Mouse (Mus musculus) forebrain, embryonic 13.5 days (tissue): ENCODE results near the gene Ypel4. TPM values are rescaled to one million over a fixed set of nuclear protein-coding genes. Genes with fewer than 3 reads are reported as not detected.

ENCODE experiments used
- ATAC-seq: fragments of 200-750 bp; cut with Nextera tagmentation; 2 replicates; pipeline ENCODE4 v1.8.0; 2017
- H3K27ac ChIP-seq: fragments of 300-500 bp; sonication (generic); 2 replicates; pipeline ENCODE4 v1.5.1; 2015; ENCODE audit warnings: inconsistent platforms, mild to moderate bottlenecking, moderate library complexity
- H3K27me3 ChIP-seq: fragments of 300-500 bp; sonication (generic); 2 replicates; pipeline ENCODE4 v1.6.1; 2015; ENCODE audit warnings: mild to moderate bottlenecking, inconsistent platforms
- H3K36me3 ChIP-seq: fragments of 300-500 bp; sonication (generic); 2 replicates; pipeline ENCODE4 v1.6.1; 2015; ENCODE audit warnings: mild to moderate bottlenecking, inconsistent platforms; ENCODE audit not compliant: poor library complexity, severe bottlenecking
- H3K4me1 ChIP-seq: fragments of 300-500 bp; sonication (generic); 2 replicates; pipeline ENCODE4 v1.6.1; 2015; ENCODE audit warnings: inconsistent platforms
- H3K4me2 ChIP-seq: fragments of 300-500 bp; sonication (generic); 2 replicates; pipeline ENCODE4 v1.6.1; 2015; ENCODE audit warnings: inconsistent platforms, mild to moderate bottlenecking, moderate library complexity
- H3K4me3 ChIP-seq: fragments of 300-500 bp; sonication (generic); 2 replicates; pipeline ENCODE4 v1.5.1; 2015; ENCODE audit warnings: mild to moderate bottlenecking, inconsistent platforms
- H3K9ac ChIP-seq: fragments of 300-500 bp; sonication (generic); 2 replicates; pipeline ENCODE4 v1.6.1; 2015; ENCODE audit warnings: mild to moderate bottlenecking, inconsistent platforms
- H3K9me3 ChIP-seq: fragments of 300-500 bp; sonication (generic); replicated peaks from 2 replicates; pipeline ENCODE4 v1.6.1; 2016; ENCODE audit warnings: inconsistent platforms
- WGBS: fragments of 180-500 bp; shearing (Covaris S2); methylation state at CpG from one replicate; pipeline ENCODE4 v1.1.7; 2015; 5-methylcytosine and 5-hydroxymethylcytosine counted together
- microRNA counts: library from miRNA; unstranded; fragments of <30 nt; microRNA quantifications from one replicate; lab custom pipeline; 2016
- microRNA-seq: library from miRNA; unstranded; fragments of <30 nt; microRNA quantifications from one replicate; pipeline ENCODE4, GENCODE M21; 2016
- polyA plus RNA-seq: library from polyadenylated mRNA; unstranded; fragments of >200 nt; fragmentation: Nextera tagmentation; extraction: Ambion mirVana; gene quantifications from 2 replicates; pipeline ENCODE4 v1.2.1, GENCODE M21; 2015

Gene Ypel4
- polyA plus RNA-seq, 1 experiment from 2014 or later, result 18.2 TPM

- Histone ChIP-seq H3K9me3 (no peaks in the 10 kb centered on the region), H3K4me1 (peaks cover 14% of the 10 kb centered on the region), H3K4me3 (no peak overlapping the region), H3K4me2 (no peak overlapping the region), H3K27me3 (no peaks in the 10 kb centered on the region), H3K9ac (no peak overlapping the region), H3K36me3 (no peaks in the 10 kb centered on the region), H3K27ac (no peak overlapping the region)
- ATAC-seq, result no peak
- WGBS, result 87% methylated on average over 4 of the region's 4 CpGs
Measured at GRCm38 (mm10) chr2:84772454-84772853, 38.6 kb downstream of the Ypel4 start.

GRCm38 (mm10) chr2:84773195-84773594 is 39.3 kb downstream of the Ypel4 start:
- Histone ChIP-seq H3K9me3 (no peaks in the 10 kb centered on the region), H3K36me3 (no peaks in the 10 kb centered on the region), H3K9ac (no peak overlapping the region), H3K4me2 (no peak overlapping the region), H3K4me1 (peaks cover 14% of the 10 kb centered on the region), H3K27ac (no peak overlapping the region), H3K4me3 (no peak overlapping the region), H3K27me3 (no peaks in the 10 kb centered on the region)
- ATAC-seq, result no peak
- WGBS, result 81% methylated on average over 5 of the region's 5 CpGs

GRCm38 (mm10) chr2:84774751-84775150 is 40.9 kb downstream of the Ypel4 start:
- Histone ChIP-seq H3K27ac (peak overlapping the region; percentile 75; the same call in 1 of the 2 replicates), H3K36me3 (no peaks in the 10 kb centered on the region), H3K9me3 (no peaks in the 10 kb centered on the region), H3K4me2 (peak overlapping the region; percentile 59), H3K27me3 (no peaks in the 10 kb centered on the region), H3K4me3 (peak overlapping the region; percentile 35), H3K4me1 (peaks cover 14% of the 10 kb centered on the region), H3K9ac (peak overlapping the region; percentile 54)
- peak; percentile 94 for ATAC-seq
- 1% methylated on average over 14 of the region's 15 CpGs for WGBS

GRCm38 (mm10) chr2:84775241-84775640 is 41.4 kb downstream of the Ypel4 start, which contains the start of gene Serping1:
Gene Serping1 (minus strand): TSS chr2:84775444.
- Histone ChIP-seq H3K4me2 (peak within 1 kb of the TSS; percentile 59), H3K36me3 (no peaks in the 10 kb centered on the region), H3K4me3 (peak within 1 kb of the TSS; percentile 35), H3K27me3 (no peaks in the 10 kb centered on the region), H3K4me1 (peaks cover 14% of the 10 kb centered on the region), H3K9ac (peak within 1 kb of the TSS; percentile 54), H3K27ac (peak within 1 kb of the TSS; percentile 75), H3K9me3 (no peaks in the 10 kb centered on the region)
- WGBS, result 64% methylated on average over 9 of the region's 9 CpGs
- peak; percentile 50; the same call in 1 of the 2 replicates for ATAC-seq

GRCm38 (mm10) chr2:84775665-84776064 is 41.8 kb downstream of the Ypel4 start:
- Histone ChIP-seq H3K4me3 (no peak overlapping the region), H3K9ac (no peak overlapping the region), H3K4me2 (no peak overlapping the region), H3K9me3 (no peaks in the 10 kb centered on the region), H3K4me1 (peaks cover 14% of the 10 kb centered on the region), H3K27ac (peak overlapping the region; percentile 75; the same call in 1 of the 2 replicates), H3K36me3 (no peaks in the 10 kb centered on the region), H3K27me3 (no peaks in the 10 kb centered on the region)
- WGBS, result 75% methylated on average over 6 of the region's 6 CpGs
- ATAC-seq, result no peak

- no peaks in the 10 kb centered on the region for H3K9me3 ChIP-seq
- H3K4me1 ChIP-seq, result peaks cover 14% of the 10 kb centered on the region
- WGBS, result 60% methylated on average over 3 of the region's 3 CpGs
- no peak overlapping the region for H3K4me2 ChIP-seq
- H3K27me3 ChIP-seq, result no peaks in the 10 kb centered on the region
- no peak overlapping the region for H3K4me3 ChIP-seq
- no peak for ATAC-seq
- no peaks in the 10 kb centered on the region for H3K36me3 ChIP-seq
- no peak overlapping the region for H3K9ac ChIP-seq
- H3K27ac ChIP-seq, result no peak overlapping the region
Measured at GRCm38 (mm10) chr2:84777706-84778105, 43.8 kb downstream of the Ypel4 start.

GRCm38 (mm10) chr2:84779210-84779609 is 45.4 kb downstream of the Ypel4 start:
- ATAC-seq, result no peak
- Histone ChIP-seq H3K27me3 (no peaks in the 10 kb centered on the region), H3K4me2 (no peak overlapping the region), H3K27ac (no peak overlapping the region), H3K9ac (no peak overlapping the region), H3K4me1 (peaks cover 11% of the 10 kb centered on the region), H3K36me3 (no peaks in the 10 kb centered on the region), H3K9me3 (no peaks in the 10 kb centered on the region), H3K4me3 (no peak overlapping the region)
- WGBS, result 57% methylated on average over 6 of the region's 6 CpGs

GRCm38 (mm10) chr2:84783315-84783714 is 49.5 kb downstream of the Ypel4 start:
- no peaks in the 10 kb centered on the region for H3K27me3 ChIP-seq
- no peak overlapping the region for H3K4me2 ChIP-seq
- no peak overlapping the region for H3K4me3 ChIP-seq
- H3K9ac ChIP-seq, result no peak overlapping the region
- H3K27ac ChIP-seq, result no peak overlapping the region
- H3K36me3 ChIP-seq, result no peaks in the 10 kb centered on the region
- no peak for ATAC-seq
- no peaks in the 10 kb centered on the region for H3K4me1 ChIP-seq
- WGBS, result 95% methylated on average over 1 of the region's 1 CpGs
- no peaks in the 10 kb centered on the region for H3K9me3 ChIP-seq

- Histone ChIP-seq H3K4me3 (no peak overlapping the region), H3K4me2 (no peak overlapping the region), H3K27me3 (no peaks in the 10 kb centered on the region), H3K9me3 (no peaks in the 10 kb centered on the region), H3K27ac (no peak overlapping the region), H3K36me3 (no peaks in the 10 kb centered on the region), H3K4me1 (no peaks in the 10 kb centered on the region), H3K9ac (no peak overlapping the region)
- WGBS, result 91% methylated on average over 3 of the region's 3 CpGs
- no peak for ATAC-seq
Measured at GRCm38 (mm10) chr2:84783840-84784566, 50.1 kb downstream of the Ypel4 start.

MicroRNAs within 50 kb of the gene (microRNA counts, 519-probe panel; counts per million panel counts)
- microRNA mmu-miR-130a (lab: Ali Mortazavi, UCI), result 6,692 counts per million, percentile 99 among the panel's probes with 10 or more counts

Small RNAs within 50 kb of the gene (microRNA-seq; reads per million reads assigned to microRNA genes)
- 36,490 reads per million, percentile 99 among the genes with 10 or more reads in this experiment for gene Mir130a

Other genes with a start within 250 kb of the Ypel4 start
- 31.6 and 32.8 TPM in 2 replicates for gene Ctnnd1, start 83.3 kb upstream of the Ypel4 start, polyA plus RNA-seq
- 0.25 and 0.31 TPM in 2 replicates for gene Btbd18, start 75.0 kb upstream of the Ypel4 start, polyA plus RNA-seq
- gene Selenoh, start 63.3 kb upstream of the Ypel4 start, polyA plus RNA-seq, result 418 and 438 TPM in 2 replicates
- not detected in 2 replicates for gene Gm28635, start 56.0 kb upstream of the Ypel4 start, polyA plus RNA-seq
- 54.6 and 56.2 TPM in 2 replicates for gene Med19, start 55.7 kb upstream of the Ypel4 start, polyA plus RNA-seq
- gene Tmx2, start 54.9 kb upstream of the Ypel4 start, polyA plus RNA-seq, result 179 and 199 TPM in 2 replicates
- gene Zdhhc5, start 18.9 kb upstream of the Ypel4 start, polyA plus RNA-seq, result 16.5 and 17.7 TPM in 2 replicates
- 35.9 and 36.1 TPM in 2 replicates for gene Clp1, start 6.7 kb upstream of the Ypel4 start, polyA plus RNA-seq
- gene Gm19426, start 9.6 kb downstream of the Ypel4 start, polyA plus RNA-seq, result 6.1 and 7.5 TPM in 2 replicates
- 22.3 and 25.6 TPM in 2 replicates for gene Serping1, start 41.4 kb downstream of the Ypel4 start, polyA plus RNA-seq
- gene Ube2l6, start 64.8 kb downstream of the Ypel4 start, polyA plus RNA-seq, result 19.1 and 21.1 TPM in 2 replicates
- 0.09 TPM in 1 of 2 replicates, not detected in the other for gene Smtnl1, start 88.6 kb downstream of the Ypel4 start, polyA plus RNA-seq
- gene Timm10, start 92.9 kb downstream of the Ypel4 start, polyA plus RNA-seq, result 58.0 and 62.5 TPM in 2 replicates
- gene Slc43a1, start 104.8 kb downstream of the Ypel4 start, polyA plus RNA-seq, result 5.4 and 7.5 TPM in 2 replicates
- 3.6 and 5.6 TPM in 2 replicates for gene Rtn4rl2, start 152.7 kb downstream of the Ypel4 start, polyA plus RNA-seq
- 5.9 and 6.6 TPM in 2 replicates for gene Slc43a3, start 202.5 kb downstream of the Ypel4 start, polyA plus RNA-seq
- 0.44 TPM in 1 of 2 replicates, not detected in the other for gene Prg2, start 246.4 kb downstream of the Ypel4 start, polyA plus RNA-seq